Mouse (Mus musculus): ENCODE measurements around the gene Asic2. TPM values are rescaled to one million over a fixed set of nuclear protein-coding genes. Genes with fewer than 3 reads are reported as not detected.
A peak's percentile ranks its signal among the peaks of the same experiment; 100 is the strongest.

Asic2 gene
- polyA plus RNA-seq, 1 experiment from 2014 or later = 0.06 TPM

DNA sequence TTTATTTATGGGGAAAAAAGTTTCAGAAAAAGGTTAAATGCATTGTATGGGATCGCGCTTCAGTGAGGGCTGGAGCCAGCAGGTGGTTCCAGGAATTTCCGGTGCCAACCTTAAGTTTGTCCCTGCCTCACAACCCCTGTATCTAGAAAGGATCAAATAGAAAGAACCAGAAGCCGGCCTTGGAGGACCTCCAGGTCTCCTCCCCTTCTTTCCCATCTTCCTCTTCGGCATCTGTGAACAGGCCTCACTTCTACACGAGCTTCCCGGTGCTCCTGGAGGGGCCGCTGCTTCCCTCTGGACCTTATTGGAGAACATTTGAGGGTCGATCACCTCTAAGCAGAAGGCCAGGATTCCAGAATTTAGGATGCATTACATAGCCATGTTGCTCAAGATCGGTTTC, 1064.8 kb downstream of the Asic2 start:
- Histone ChIP-seq H3K4me2 (no peak overlapping the region), H3K36me3 (no peaks in the 10 kb centered on the region), H3K9ac (no peak overlapping the region), H3K27me3 (replicated peaks) (no peaks in the 10 kb centered on the region), H3K9me3 (replicated peaks) (no peaks in the 10 kb centered on the region), H3K27ac (ENCODE audit: poor library complexity, severe bottlenecking) (no peak overlapping the region), H3K4me1 (replicated peaks) (no peaks in the 10 kb centered on the region), H3K4me3 (no peak overlapping the region)
- ATAC-seq (ENCODE audit: insufficient number of reproducible peaks, low FRiP score) = no peak
- WGBS = 84% methylated on average over 10 of the region's 10 CpGs

DNA sequence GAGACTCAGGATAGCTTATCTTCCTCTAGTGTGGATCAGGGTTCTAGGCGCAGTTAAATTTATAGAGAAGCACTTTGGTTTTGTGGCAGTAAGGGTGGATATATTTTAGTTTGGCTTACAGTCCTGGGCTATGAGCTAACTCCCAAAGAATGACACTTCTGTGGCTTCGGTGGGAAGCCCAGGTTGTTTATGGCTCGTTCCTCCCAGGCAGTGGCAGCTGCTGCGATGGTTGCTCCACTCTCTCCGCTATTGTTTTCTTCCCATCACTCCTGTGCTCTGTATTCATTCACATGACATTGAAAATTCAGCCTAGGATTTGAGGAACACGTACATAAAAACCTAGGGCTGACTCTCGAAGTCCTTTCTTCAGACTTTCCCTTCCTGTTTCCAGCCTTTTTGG, 1065.6 kb downstream of the Asic2 start:
- H3K4me3 ChIP-seq = no peak overlapping the region
- no peak overlapping the region for H3K4me2 ChIP-seq
- ATAC-seq (ENCODE audit: insufficient number of reproducible peaks, low FRiP score) = no peak
- H3K36me3 ChIP-seq = no peaks in the 10 kb centered on the region
- no peaks in the 10 kb centered on the region for H3K27me3 ChIP-seq (replicated peaks)
- no peaks in the 10 kb centered on the region for H3K9me3 ChIP-seq (replicated peaks)
- no peak overlapping the region for H3K27ac ChIP-seq (ENCODE audit: poor library complexity, severe bottlenecking)
- 64% methylated on average over 7 of the region's 7 CpGs for WGBS
- H3K4me1 ChIP-seq (replicated peaks) = no peaks in the 10 kb centered on the region
- no peak overlapping the region for H3K9ac ChIP-seq

GRCm38 (mm10) chr11:80900555-80900954, 1067.7 kb downstream of the Asic2 start:
- H3K4me2 ChIP-seq = no peak overlapping the region
- no peaks in the 10 kb centered on the region for H3K4me1 ChIP-seq (replicated peaks)
- ATAC-seq (ENCODE audit: insufficient number of reproducible peaks, low FRiP score) = no peak
- H3K9me3 ChIP-seq (replicated peaks) = no peaks in the 10 kb centered on the region
- no peak overlapping the region for H3K4me3 ChIP-seq
- no peaks in the 10 kb centered on the region for H3K27me3 ChIP-seq (replicated peaks)
- H3K9ac ChIP-seq = no peak overlapping the region
- no peak overlapping the region for H3K27ac ChIP-seq (ENCODE audit: poor library complexity, severe bottlenecking)
- no peaks in the 10 kb centered on the region for H3K36me3 ChIP-seq
- WGBS = 67% methylated on average over 4 of the region's 4 CpGs

DNA sequence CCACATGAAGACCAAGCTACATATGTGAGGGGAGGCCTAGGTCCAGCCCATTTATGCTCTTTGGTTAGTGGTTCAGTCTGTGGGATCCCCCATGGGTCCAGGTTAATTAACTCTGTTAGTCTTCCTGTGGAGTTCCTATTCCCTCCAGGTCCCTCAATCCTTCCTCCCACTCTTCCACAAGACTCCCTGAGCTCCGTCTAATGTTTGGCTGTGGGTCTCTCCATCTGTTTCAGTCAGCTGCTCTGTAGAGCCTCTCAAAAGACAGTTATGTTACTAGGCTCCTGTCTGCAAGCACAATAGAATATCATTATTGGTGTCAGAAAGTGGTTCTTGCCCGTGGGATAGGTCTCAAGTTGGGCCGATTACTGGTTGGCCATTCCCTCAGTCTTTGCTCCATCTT, 1072.4 kb downstream of the Asic2 start:
- WGBS = 79% methylated on average over 3 of the region's 3 CpGs
- no peak overlapping the region for H3K4me3 ChIP-seq

GRCm38 (mm10) chr11:80889336-80890063, 1078.8 kb downstream of the Asic2 start:
- H3K9ac ChIP-seq = no peak overlapping the region
- WGBS = 6% methylated on average over 7 of the region's 7 CpGs
- H3K9me3 ChIP-seq (replicated peaks) = no peaks in the 10 kb centered on the region
- H3K4me1 ChIP-seq (replicated peaks) = 0 out of 2 replicates have a peak, but pooled peaks cover 2% of the 10 kb centered on the region
- no peak overlapping the region for H3K4me2 ChIP-seq
- ATAC-seq (ENCODE audit: insufficient number of reproducible peaks, low FRiP score) = no peak
- H3K27ac ChIP-seq (ENCODE audit: poor library complexity, severe bottlenecking) = no peak overlapping the region
- H3K27me3 ChIP-seq (replicated peaks) = peaks cover 42% of the 10 kb centered on the region
- H3K36me3 ChIP-seq = no peaks in the 10 kb centered on the region
- H3K4me3 ChIP-seq = no peak overlapping the region

More for the DNA sequence above, 1072.4 kb downstream of the Asic2 start:
- Histone ChIP-seq H3K27me3 (replicated peaks) (peaks cover 20% of the 10 kb centered on the region), H3K4me2 (no peak overlapping the region), H3K9ac (no peak overlapping the region), H3K9me3 (replicated peaks) (no peaks in the 10 kb centered on the region), H3K4me1 (replicated peaks) (0 out of 2 replicates have a peak, but pooled peaks cover 2% of the 10 kb centered on the region), H3K36me3 (no peaks in the 10 kb centered on the region), H3K27ac (ENCODE audit: poor library complexity, severe bottlenecking) (no peak overlapping the region)
- no peak for ATAC-seq (ENCODE audit: insufficient number of reproducible peaks, low FRiP score)

DNA sequence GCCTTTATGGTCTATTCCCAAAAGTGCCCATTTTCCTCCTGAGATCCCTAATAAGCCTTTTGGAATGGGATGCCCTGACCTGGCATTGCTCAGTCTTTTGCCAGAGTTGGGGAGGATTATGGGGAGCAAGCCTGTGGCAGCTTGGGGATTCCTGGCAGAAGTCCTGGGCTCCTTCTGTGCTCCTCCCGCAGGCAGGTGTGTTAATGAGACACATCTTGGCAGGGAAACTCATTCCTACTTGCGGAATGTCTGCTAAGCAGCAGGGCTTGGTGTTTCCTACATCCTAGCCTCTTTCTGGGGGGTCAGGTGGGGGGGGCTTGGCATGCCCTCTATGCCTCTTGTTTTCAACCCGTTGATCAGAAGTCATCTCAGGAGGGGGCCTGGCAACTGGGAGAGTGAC, 1081.2 kb downstream of the Asic2 start:
- 59% methylated on average over 3 of the region's 3 CpGs for WGBS
- peaks cover 42% of the 10 kb centered on the region for H3K27me3 ChIP-seq (replicated peaks)
- H3K9me3 ChIP-seq (replicated peaks) = no peaks in the 10 kb centered on the region
- H3K4me3 ChIP-seq = no peak overlapping the region
- ATAC-seq (ENCODE audit: insufficient number of reproducible peaks, low FRiP score) = no peak
- H3K4me2 ChIP-seq = no peak overlapping the region
- no peak overlapping the region for H3K9ac ChIP-seq
- H3K4me1 ChIP-seq (replicated peaks) = 0 out of 2 replicates have a peak, but pooled peaks cover 2% of the 10 kb centered on the region
- H3K36me3 ChIP-seq = no peaks in the 10 kb centered on the region
- no peak overlapping the region for H3K27ac ChIP-seq (ENCODE audit: poor library complexity, severe bottlenecking)

- H3K9ac ChIP-seq = no peak overlapping the region
- no peak for ATAC-seq (ENCODE audit: insufficient number of reproducible peaks, low FRiP score)
- no peak overlapping the region for H3K4me3 ChIP-seq
- no peaks in the 10 kb centered on the region for H3K36me3 ChIP-seq
- H3K9me3 ChIP-seq (replicated peaks) = no peaks in the 10 kb centered on the region
- H3K27ac ChIP-seq (ENCODE audit: poor library complexity, severe bottlenecking) = no peak overlapping the region
- WGBS = 70% methylated on average over 7 of the region's 7 CpGs
- peaks cover 39% of the 10 kb centered on the region for H3K27me3 ChIP-seq (replicated peaks)
- H3K4me2 ChIP-seq = no peak overlapping the region
- 0 out of 2 replicates have a peak, but pooled peaks cover 2% of the 10 kb centered on the region for H3K4me1 ChIP-seq (replicated peaks)
These were observed 1081.9 kb downstream of the Asic2 start for GRCm38 (mm10) chr11:80886365-80886764.

DNA sequence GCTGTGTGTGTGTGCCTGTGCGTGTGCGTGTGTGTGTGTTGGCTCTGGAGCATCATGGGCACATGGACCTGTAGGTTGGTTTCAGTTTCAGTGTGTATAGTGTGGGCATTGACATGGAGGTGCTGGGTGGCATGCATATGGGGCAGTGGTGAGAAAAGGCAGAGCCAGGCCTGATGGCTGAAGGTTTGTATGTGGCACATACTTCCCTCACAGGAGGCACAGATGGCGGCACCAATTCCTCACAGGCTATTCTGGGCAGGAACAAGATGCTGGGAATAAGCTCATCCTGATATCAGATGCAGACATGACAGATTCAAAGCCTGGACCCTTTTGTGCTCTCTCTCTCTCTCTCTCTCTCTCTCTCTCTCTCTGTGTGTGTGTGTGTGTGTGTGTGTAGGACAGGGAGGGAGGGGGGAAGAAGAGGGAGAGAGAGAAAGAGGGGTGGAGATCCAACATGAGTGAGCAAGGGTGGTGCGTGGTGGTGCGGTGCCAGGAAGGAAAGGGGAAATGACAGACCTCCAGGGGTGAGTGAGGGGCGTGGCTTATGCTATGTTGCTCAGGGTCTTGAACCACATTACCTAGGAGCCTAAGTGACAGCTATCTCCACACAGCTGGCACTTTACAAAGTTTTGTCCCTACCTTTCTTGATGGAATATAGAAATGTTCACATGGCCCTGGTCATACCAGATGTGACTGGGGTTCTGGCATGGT, 1083.6 kb downstream of the Asic2 start:
- peaks cover 30% of the 10 kb centered on the region for H3K27me3 ChIP-seq (replicated peaks)
- H3K4me3 ChIP-seq = no peak overlapping the region
- no peaks in the 10 kb centered on the region for H3K4me1 ChIP-seq (replicated peaks)
- no peak overlapping the region for H3K4me2 ChIP-seq
- no peaks in the 10 kb centered on the region for H3K9me3 ChIP-seq (replicated peaks)
- H3K27ac ChIP-seq (ENCODE audit: poor library complexity, severe bottlenecking) = no peak overlapping the region
- no peaks in the 10 kb centered on the region for H3K36me3 ChIP-seq
- no peak for ATAC-seq (ENCODE audit: insufficient number of reproducible peaks, low FRiP score)
- WGBS = 80% methylated on average over 6 of the region's 6 CpGs
- no peak overlapping the region for H3K9ac ChIP-seq

DNA sequence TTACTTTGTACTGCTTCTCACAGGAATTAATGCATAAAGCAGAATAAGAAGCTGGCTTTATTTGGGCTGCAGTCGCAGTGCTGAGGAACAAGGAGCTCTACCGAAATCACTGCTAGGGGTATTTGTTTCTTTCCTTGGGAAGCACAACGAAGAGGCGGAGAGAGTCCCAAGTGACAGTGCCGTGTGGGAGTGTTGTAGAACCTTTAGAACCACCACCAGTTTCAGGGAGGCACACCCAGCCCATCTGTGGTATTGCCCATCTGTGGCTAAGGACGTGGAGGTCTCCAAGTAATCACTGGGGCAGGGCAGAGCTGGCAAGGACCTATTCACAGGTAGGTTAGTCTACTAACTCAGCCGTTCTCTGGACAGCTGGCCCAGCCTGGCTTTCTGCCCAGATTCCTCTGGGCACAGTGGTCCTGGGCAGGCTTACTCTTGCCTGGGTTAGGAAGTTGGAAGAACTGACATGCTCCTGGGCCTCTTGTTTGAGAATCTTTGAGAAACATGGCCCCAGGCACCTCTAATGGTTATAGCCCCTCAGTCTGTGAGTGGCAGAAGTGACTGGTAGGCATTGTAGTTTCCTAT, 1085.9 kb downstream of the Asic2 start:
- peaks cover 2% of the 10 kb centered on the region for H3K4me1 ChIP-seq (replicated peaks)
- H3K9ac ChIP-seq = no peak overlapping the region
- no peak for ATAC-seq (ENCODE audit: insufficient number of reproducible peaks, low FRiP score)
- H3K4me3 ChIP-seq = no peak overlapping the region
- 80% methylated on average over 7 of the region's 7 CpGs for WGBS
- H3K36me3 ChIP-seq = no peaks in the 10 kb centered on the region
- H3K27ac ChIP-seq (ENCODE audit: poor library complexity, severe bottlenecking) = no peak overlapping the region
- H3K4me2 ChIP-seq = no peak overlapping the region
- no peaks in the 10 kb centered on the region for H3K9me3 ChIP-seq (replicated peaks)
- H3K27me3 ChIP-seq (replicated peaks) = peaks cover 20% of the 10 kb centered on the region

DNA sequence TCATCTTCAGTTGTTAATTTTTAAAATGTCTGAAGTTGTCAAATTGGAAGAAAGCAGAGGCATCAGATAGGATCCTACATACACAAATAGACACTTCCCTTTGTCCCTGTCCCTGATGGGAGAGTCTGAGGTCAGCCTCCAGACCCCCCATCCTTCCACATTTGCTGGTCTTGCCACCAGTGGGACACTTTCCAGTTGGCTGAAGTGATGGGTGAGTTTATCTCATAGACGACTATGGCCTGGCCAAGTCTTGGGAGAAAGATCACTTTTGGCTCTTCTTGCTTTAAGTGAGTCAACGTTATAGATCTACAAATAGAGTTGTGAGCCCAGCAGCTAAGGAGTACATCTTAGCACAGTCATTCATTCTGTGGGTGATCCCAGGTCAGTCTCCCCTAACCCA, 1090.2 kb downstream of the Asic2 start:
- no peak for ATAC-seq (ENCODE audit: insufficient number of reproducible peaks, low FRiP score)
- Histone ChIP-seq H3K4me3 (no peak overlapping the region), H3K9me3 (replicated peaks) (no peaks in the 10 kb centered on the region), H3K9ac (no peak overlapping the region), H3K27me3 (replicated peaks) (peaks cover 14% of the 10 kb centered on the region; the same call in 1 of the 2 replicates), H3K27ac (ENCODE audit: poor library complexity, severe bottlenecking) (no peak overlapping the region), H3K4me2 (no peak overlapping the region), H3K36me3 (no peaks in the 10 kb centered on the region), H3K4me1 (replicated peaks) (peaks cover 12% of the 10 kb centered on the region)
- 68% methylated on average over 2 of the region's 2 CpGs for WGBS

DNA sequence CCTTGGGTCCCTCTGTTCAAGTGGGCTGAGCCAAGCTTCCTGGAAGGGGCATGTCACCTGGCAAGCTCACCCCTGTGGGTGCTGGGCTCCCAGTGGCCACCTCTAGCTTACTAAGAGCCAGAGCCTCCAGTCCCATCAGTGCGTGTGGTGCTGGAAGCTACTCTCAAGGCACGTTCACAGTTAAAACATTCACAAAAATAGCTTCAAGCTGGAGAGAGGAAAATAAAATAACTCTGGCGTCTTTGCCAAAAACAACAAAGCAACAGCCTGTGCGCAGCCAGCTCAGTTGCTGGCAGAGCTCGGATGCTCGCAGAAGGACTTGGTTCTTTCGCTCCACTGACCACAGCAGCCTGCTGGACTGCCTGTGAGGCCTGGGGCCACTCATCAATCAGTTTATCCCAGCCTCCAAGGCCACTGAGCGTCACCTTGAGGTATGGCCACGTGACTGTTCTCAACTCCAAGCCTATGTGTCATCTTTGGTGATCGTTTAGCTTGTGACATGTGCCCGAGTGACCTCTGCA, 1091.1 kb downstream of the Asic2 start:
- Histone ChIP-seq H3K4me2 (no peak overlapping the region; the same call in 1 of the 2 replicates), H3K4me3 (no peak overlapping the region), H3K27ac (ENCODE audit: poor library complexity, severe bottlenecking) (0 out of 2 replicates have a peak overlapping the region, but pooled peaks have one; percentile 15), H3K9me3 (replicated peaks) (no peaks in the 10 kb centered on the region), H3K27me3 (replicated peaks) (0 out of 2 replicates have a peak, but pooled peaks cover 9% of the 10 kb centered on the region), H3K9ac (no peak overlapping the region), H3K4me1 (replicated peaks) (peaks cover 20% of the 10 kb centered on the region), H3K36me3 (no peaks in the 10 kb centered on the region)
- no peak for ATAC-seq (ENCODE audit: insufficient number of reproducible peaks, low FRiP score)
- WGBS = 53% methylated on average over 11 of the region's 11 CpGs

Measured in heart, embryonic 12.5 days (tissue).